Mouse (Mus musculus) heart, embryonic 10.5 days (tissue): ENCODE data around the gene Pgk1. TPM values are rescaled to one million over a fixed set of nuclear protein-coding genes. Genes with fewer than 3 reads are reported as not detected.

ENCODE experiments used
- DNase-seq: peaks from one replicate; pipeline ENCODE4 v3.0.0-alpha.2; 2017; ENCODE audit warnings: low spot score
- H3K27ac ChIP-seq: fragments of 300-500 bp; sonication (generic); 2 replicates; pipeline ENCODE4 v1.5.1; 2016; ENCODE audit warnings: mild to moderate bottlenecking
- H3K27me3 ChIP-seq: fragments of 300-500 bp; sonication (generic); 2 replicates; pipeline ENCODE4 v1.6.1; 2016; ENCODE audit warnings: mild to moderate bottlenecking; ENCODE audit not compliant: poor library complexity, insufficient read depth, severe bottlenecking
- H3K36me3 ChIP-seq: fragments of 300-500 bp; sonication (generic); 2 replicates; pipeline ENCODE4 v1.6.1; 2016; ENCODE audit warnings: mild to moderate bottlenecking, moderate library complexity
- H3K4me1 ChIP-seq: fragments of 300-500 bp; sonication (generic); 2 replicates; pipeline ENCODE4 v1.6.1; 2016; ENCODE audit warnings: mild to moderate bottlenecking
- H3K4me3 ChIP-seq: fragments of 300-500 bp; sonication (generic); 2 replicates; pipeline ENCODE4 v1.5.1; 2016; ENCODE audit warnings: mild to moderate bottlenecking, moderate library complexity
- H3K9me3 ChIP-seq: fragments of 300-500 bp; sonication (generic); 2 replicates; pipeline ENCODE4 v1.6.1; 2016; ENCODE audit warnings: mild to moderate bottlenecking, moderate library complexity
- WGBS: fragments of 180-500 bp; shearing (Covaris S2); methylation state at CpG from one replicate; pipeline ENCODE4 v1.1.7; 2016; 5-methylcytosine and 5-hydroxymethylcytosine counted together
- polyA plus RNA-seq: library from polyadenylated mRNA; unstranded; fragments of >200 nt; fragmentation: Nextera tagmentation; extraction: Ambion mirVana; gene quantifications from 2 replicates; pipeline ENCODE4 v1.2.1, GENCODE M21; 2016

Pgk1 gene
- polyA plus RNA-seq = 726 and 795 TPM in 2 replicates

GRCm38 (mm10) chrX:106186713-106187649 lies at the start of gene Pgk1:
Gene Pgk1 (plus strand): TSS chrX:106187100.
- H3K4me3 ChIP-seq = peak within 1 kb of the TSS; percentile 65
- no peaks in the 10 kb centered on the region for H3K27me3 ChIP-seq
- no peaks in the 10 kb centered on the region for H3K4me1 ChIP-seq
- H3K27ac ChIP-seq = peak within 1 kb of the TSS; percentile 91
- peak; percentile 98 for DNase-seq
- H3K36me3 ChIP-seq = peaks cover 7% of the 10 kb centered on the region; the same call in 1 of the 2 replicates
- 11% methylated on average over 55 of the region's 55 CpGs for WGBS
- no peaks in the 10 kb centered on the region for H3K9me3 ChIP-seq

- DNase-seq = no peak
- 0 out of 2 replicates have a peak, but pooled peaks cover 5% of the 10 kb centered on the region for H3K4me1 ChIP-seq
- H3K9me3 ChIP-seq = no peaks in the 10 kb centered on the region
- 0 out of 2 replicates have a peak, but pooled peaks cover 3% of the 10 kb centered on the region for H3K27me3 ChIP-seq
- H3K4me3 ChIP-seq = no peak overlapping the region
- 82% methylated on average over 13 of the region's 13 CpGs for WGBS
- no peaks in the 10 kb centered on the region for H3K36me3 ChIP-seq
- H3K27ac ChIP-seq = no peak overlapping the region
Measured at GRCm38 (mm10) chrX:106139309-106140070, 47.4 kb upstream of the Pgk1 start.

GRCm38 (mm10) chrX:106142936-106143335 lies 44.0 kb upstream of the Pgk1 start, which contains the start of gene Tlr13:
Gene Tlr13 (plus strand): TSS chrX:106143204.
- no peaks in the 10 kb centered on the region for H3K27me3 ChIP-seq
- H3K4me3 ChIP-seq = no peak within 1 kb of the TSS
- 80% methylated on average over 6 of the region's 6 CpGs for WGBS
- DNase-seq = no peak
- no peaks in the 10 kb centered on the region for H3K4me1 ChIP-seq
- no peaks in the 10 kb centered on the region for H3K9me3 ChIP-seq
- H3K27ac ChIP-seq = no peak within 1 kb of the TSS
- no peaks in the 10 kb centered on the region for H3K36me3 ChIP-seq

GRCm38 (mm10) chrX:106148185-106148584 lies 38.7 kb upstream of the Pgk1 start:
- H3K27ac ChIP-seq = no peak overlapping the region
- DNase-seq = no peak
- H3K4me1 ChIP-seq = no peaks in the 10 kb centered on the region
- WGBS = 71% methylated on average over 1 of the region's 1 CpGs
- H3K9me3 ChIP-seq = no peaks in the 10 kb centered on the region
- no peak overlapping the region for H3K4me3 ChIP-seq
- no peaks in the 10 kb centered on the region; the same call in 1 of the 2 replicates for H3K27me3 ChIP-seq
- no peaks in the 10 kb centered on the region for H3K36me3 ChIP-seq

- no peak for DNase-seq
- Histone ChIP-seq H3K9me3 (no peaks in the 10 kb centered on the region), H3K27ac (no peak overlapping the region), H3K36me3 (no peaks in the 10 kb centered on the region), H3K4me1 (0 out of 2 replicates have a peak, but pooled peaks cover 3% of the 10 kb centered on the region), H3K27me3 (no peaks in the 10 kb centered on the region; the same call in 1 of the 2 replicates), H3K4me3 (no peak overlapping the region)
- 83% methylated on average over 3 of the region's 3 CpGs for WGBS
Measured at GRCm38 (mm10) chrX:106149460-106149859, 37.4 kb upstream of the Pgk1 start.

- Histone ChIP-seq H3K27me3 (no peaks in the 10 kb centered on the region; the same call in 1 of the 2 replicates), H3K9me3 (no peaks in the 10 kb centered on the region), H3K4me1 (0 out of 2 replicates have a peak, but pooled peaks cover 3% of the 10 kb centered on the region), H3K4me3 (no peak overlapping the region), H3K36me3 (no peaks in the 10 kb centered on the region), H3K27ac (no peak overlapping the region)
- no peak for DNase-seq
Measured at GRCm38 (mm10) chrX:106154180-106154586, 32.7 kb upstream of the Pgk1 start.

- Histone ChIP-seq H3K27ac (no peak overlapping the region), H3K27me3 (no peaks in the 10 kb centered on the region; the same call in 1 of the 2 replicates), H3K9me3 (no peaks in the 10 kb centered on the region), H3K4me3 (no peak overlapping the region), H3K36me3 (no peaks in the 10 kb centered on the region), H3K4me1 (0 out of 2 replicates have a peak, but pooled peaks cover 3% of the 10 kb centered on the region)
- no peak for DNase-seq
- 66% methylated on average over 4 of the region's 4 CpGs for WGBS
Measured at GRCm38 (mm10) chrX:106155892-106156291, 31.0 kb upstream of the Pgk1 start.

- Histone ChIP-seq H3K27me3 (no peaks in the 10 kb centered on the region), H3K27ac (no peak overlapping the region), H3K36me3 (no peaks in the 10 kb centered on the region), H3K4me1 (no peaks in the 10 kb centered on the region), H3K9me3 (no peaks in the 10 kb centered on the region), H3K4me3 (no peak overlapping the region)
- DNase-seq = no peak
- WGBS = 45% methylated on average over 5 of the region's 5 CpGs
Measured at GRCm38 (mm10) chrX:106163995-106164394, 22.9 kb upstream of the Pgk1 start.

GRCm38 (mm10) chrX:106164555-106164954 lies 22.3 kb upstream of the Pgk1 start:
- no peak overlapping the region for H3K4me3 ChIP-seq
- H3K4me1 ChIP-seq = no peaks in the 10 kb centered on the region
- 74% methylated on average over 5 of the region's 5 CpGs for WGBS
- no peaks in the 10 kb centered on the region for H3K36me3 ChIP-seq
- H3K27me3 ChIP-seq = no peaks in the 10 kb centered on the region
- no peaks in the 10 kb centered on the region for H3K9me3 ChIP-seq
- H3K27ac ChIP-seq = no peak overlapping the region
- DNase-seq = no peak

- 71% methylated on average over 1 of the region's 1 CpGs for WGBS
- H3K4me3 ChIP-seq = no peak overlapping the region
- H3K4me1 ChIP-seq = no peaks in the 10 kb centered on the region
- no peak for DNase-seq
- no peaks in the 10 kb centered on the region for H3K36me3 ChIP-seq
- H3K27me3 ChIP-seq = no peaks in the 10 kb centered on the region
- H3K9me3 ChIP-seq = no peaks in the 10 kb centered on the region
- no peak overlapping the region for H3K27ac ChIP-seq
Measured at GRCm38 (mm10) chrX:106165089-106165488, 21.8 kb upstream of the Pgk1 start.

- Histone ChIP-seq H3K4me1 (no peaks in the 10 kb centered on the region), H3K27me3 (no peaks in the 10 kb centered on the region), H3K36me3 (no peaks in the 10 kb centered on the region), H3K27ac (peak overlapping the region; percentile 67; the same call in 1 of the 2 replicates), H3K9me3 (no peaks in the 10 kb centered on the region), H3K4me3 (peak overlapping the region; percentile 49)
- WGBS = 26% methylated on average over 18 of the region's 18 CpGs
- DNase-seq = peak; percentile 79
Measured at GRCm38 (mm10) chrX:106171106-106171852, 15.6 kb upstream of the Pgk1 start.

GRCm38 (mm10) chrX:106171853-106172154 lies 15.1 kb upstream of the Pgk1 start:
- Histone ChIP-seq H3K9me3 (no peaks in the 10 kb centered on the region), H3K27me3 (no peaks in the 10 kb centered on the region), H3K36me3 (no peaks in the 10 kb centered on the region), H3K4me1 (no peaks in the 10 kb centered on the region), H3K27ac (peak overlapping the region; percentile 67; the same call in 1 of the 2 replicates), H3K4me3 (peak overlapping the region; percentile 49)
- WGBS = 60% methylated on average over 5 of the region's 6 CpGs
- DNase-seq = no peak
